Mouse (Mus musculus) fat pad, adult 2 months (tissue): Measurements from ENCODE around the gene Smg5.
"Not testable (repeated sequence)": the region's sequence is repeated elsewhere in the genome, so short reads cannot be mapped to it uniquely, and the experiment has no call there.

Experiments used
- DNase-seq: peaks from one replicate; pipeline ENCODE4 v3.0.0-alpha.2; 2011; ENCODE audit warnings: low read depth, low spot score; ENCODE audit errors: extremely low read depth

Smg5 gene

DNA sequence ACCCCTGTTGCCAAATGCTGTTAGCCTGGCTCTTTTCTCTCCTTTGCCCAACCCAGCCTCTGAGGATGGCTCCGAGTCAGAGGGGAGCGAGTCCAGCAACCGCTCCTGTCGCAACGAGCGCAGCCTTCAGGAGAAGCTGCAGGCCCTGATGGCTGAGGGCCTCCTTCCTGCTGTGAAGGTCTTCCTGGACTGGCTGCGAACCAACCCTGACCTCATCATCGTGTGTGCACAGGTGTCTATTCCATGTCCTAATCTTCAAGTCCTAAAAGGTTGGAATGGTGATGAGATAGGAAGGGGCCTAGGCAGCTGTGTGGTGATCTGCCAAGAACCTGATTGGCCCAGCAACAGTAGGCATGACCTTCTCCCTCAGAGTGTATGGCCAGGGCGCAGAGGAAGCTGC is 16.8 kb downstream of the Smg5 start:
- no peak for DNase-seq

DNA sequence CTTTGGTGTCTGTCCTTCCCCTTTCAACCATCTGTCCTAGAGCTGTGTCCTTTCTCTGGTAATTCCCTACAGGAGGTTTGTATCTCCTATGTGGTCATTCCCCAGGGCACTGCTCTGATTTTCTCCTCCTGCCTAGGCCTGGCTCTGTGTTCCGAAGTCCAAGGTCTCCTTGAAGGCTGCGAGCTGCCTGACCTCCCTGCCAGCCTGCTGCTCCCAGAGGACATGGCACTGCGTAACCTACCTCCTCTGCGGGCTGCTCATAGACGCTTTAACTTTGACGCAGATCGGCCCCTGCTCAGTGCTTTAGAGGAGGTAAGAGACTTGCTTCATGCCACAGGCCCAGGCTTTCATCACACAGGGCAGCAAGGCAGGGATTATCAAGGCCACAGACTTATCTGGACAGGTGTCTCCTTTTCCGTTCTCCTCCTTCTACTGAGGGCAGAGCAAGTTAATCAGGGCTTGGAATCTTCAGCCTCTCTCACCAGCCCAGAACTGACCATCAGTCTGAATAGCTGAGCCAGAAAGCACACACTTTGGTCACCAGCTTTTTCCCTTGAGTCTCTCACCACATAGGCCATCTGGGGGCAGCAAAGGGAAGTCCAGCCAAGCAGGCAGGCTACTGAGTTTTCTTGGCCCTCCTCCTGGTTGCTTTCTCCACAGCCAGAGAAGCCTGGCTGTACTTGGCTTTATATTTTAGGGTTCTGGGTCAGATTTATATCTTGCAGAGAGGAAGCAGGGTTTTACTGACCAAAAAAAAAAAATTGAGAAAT is 18.5 kb downstream of the Smg5 start:
- no peak for DNase-seq

DNA sequence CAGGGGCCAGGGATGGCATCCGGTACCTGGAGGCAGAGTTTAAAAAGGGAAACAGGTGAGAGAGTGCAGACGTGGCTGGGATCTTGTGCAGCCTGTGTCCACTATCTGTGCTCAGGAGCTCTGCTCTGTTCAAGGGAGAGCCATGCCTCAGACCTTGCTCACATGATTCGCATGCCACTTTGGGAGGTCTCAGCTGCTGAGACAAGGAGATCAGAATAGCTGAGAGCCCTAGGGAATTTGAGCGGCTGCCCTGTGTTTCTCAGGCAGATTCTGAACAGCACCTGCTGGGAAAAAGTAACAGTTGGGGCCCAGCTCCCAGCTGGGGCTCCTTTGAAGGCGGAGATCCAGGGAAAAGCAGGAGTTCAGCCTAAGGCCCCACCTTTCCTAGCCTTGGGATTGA is 23.5 kb downstream of the Smg5 start:
- no peak for DNase-seq

DNA sequence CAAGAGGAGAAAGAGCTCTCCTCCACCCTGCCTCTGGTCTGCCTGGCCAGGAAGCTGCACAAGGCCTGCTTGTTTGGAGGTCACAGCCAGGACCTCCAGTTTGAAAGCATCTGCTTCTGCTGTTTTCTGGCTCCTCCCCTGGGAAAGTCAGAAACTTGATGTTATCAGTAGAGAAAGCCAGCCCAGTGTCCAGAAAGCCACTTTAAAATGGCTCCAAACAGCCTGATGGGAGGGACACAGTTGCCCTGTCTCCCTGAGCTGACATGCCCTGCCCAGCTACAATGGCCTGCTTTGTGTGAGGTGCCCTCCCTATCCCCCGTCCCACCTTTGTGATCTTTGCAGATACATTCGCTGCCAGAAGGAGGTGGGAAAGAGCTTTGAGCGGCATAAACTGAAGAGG is 23.9 kb downstream of the Smg5 start:
- no peak for DNase-seq

DNA sequence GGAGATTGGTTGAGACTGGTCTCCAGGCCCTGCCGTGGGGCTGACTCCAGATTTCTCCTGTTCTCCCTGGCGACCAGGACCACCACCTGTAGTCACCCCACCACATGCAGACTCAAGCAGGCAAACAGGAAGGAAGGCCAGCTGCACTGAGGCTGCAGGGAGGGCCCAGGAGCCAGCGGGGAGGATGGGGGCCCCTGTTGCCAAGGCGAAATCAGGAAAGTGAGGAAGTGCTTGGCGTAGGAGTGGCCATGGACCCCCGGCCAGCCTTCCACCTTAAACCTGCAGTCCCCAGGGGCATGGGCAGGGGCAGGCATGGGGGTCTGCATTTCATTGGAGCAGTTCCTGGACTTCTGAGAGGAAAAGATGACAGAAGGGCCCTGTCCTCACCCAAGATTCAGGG is 25.0 kb downstream of the Smg5 start:
- DNase-seq: no peak

DNA sequence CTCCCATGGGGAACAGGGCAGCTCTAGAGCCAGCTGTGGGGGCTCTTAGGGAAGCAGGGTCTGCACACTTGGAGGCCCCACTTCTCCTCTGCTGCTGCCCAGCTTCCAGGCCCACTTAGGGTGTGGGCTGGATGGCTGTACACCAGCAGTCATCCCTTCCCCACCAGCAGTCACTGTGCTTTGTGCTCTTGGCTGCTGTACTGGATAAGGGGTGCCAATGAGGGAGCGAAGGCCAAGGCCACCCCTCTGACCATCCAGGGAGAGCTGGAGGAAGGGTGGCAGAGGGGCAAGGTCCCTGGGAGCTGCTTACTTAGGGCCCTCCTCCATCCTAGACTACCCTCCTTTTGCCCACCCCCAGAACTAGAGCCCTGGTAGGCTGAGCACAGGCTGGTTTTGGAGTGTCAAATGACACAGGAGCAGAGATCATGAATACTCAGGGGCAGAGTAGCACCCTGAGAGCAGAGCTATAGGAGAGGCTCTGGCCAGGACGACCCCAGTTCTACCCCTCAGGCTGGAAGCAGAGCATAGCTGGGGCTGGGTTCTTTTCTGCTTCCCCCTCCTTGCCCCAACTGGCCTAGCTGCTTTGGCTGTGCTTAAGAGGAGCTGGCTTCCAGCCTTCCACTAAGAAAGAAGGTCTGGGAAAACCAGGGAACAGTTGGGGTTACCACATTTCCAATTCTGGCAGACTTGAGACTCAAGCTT is 25.7 kb downstream of the Smg5 start:
- DNase-seq: no peak

DNA sequence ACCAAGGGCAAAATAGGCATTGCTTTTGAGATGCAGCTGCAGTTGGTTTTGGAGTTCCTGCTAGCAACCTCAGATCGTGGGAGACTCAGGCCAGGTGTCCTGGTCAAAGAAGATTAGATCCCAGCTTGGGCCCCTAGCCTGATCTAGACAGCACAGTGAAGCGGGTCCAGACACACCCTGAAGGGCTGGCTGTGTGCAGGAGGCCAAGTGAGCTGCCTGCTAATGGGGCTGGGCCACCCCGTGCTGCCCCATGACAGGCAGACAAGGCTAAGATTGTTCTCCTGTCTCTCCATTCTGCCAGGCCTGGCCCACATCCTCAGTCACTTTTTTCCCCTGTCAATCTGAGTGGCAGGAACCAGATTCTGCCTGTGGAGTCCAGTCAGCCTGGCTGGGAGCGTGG is 27.6 kb downstream of the Smg5 start:
- no peak for DNase-seq

DNA sequence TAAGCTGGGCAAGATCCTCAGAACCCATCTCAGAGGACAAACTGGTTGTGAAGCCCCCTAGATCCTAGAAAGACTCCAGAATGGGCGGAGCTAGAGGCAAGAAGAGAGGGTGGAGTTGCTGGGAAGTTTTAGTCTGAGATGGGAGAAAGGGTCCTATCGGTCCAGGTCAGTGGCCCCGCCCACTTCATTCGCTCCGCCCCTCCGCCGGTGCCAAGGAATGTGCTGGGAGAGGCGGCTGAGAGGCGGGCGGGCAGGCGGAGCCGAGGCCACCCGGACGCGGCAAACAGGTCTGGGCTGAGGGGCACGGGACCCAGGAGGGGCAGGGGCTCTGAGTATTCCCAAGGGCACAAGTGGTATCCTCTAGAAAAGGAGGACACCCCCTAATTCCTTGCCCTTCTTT is 28.3 kb downstream of the Smg5 start, which contains the start of gene Paqr6:
Gene Paqr6 (plus strand): TSS at position 248 of the 400 bp plus-strand sequence.
- DNase-seq: no peak

DNA sequence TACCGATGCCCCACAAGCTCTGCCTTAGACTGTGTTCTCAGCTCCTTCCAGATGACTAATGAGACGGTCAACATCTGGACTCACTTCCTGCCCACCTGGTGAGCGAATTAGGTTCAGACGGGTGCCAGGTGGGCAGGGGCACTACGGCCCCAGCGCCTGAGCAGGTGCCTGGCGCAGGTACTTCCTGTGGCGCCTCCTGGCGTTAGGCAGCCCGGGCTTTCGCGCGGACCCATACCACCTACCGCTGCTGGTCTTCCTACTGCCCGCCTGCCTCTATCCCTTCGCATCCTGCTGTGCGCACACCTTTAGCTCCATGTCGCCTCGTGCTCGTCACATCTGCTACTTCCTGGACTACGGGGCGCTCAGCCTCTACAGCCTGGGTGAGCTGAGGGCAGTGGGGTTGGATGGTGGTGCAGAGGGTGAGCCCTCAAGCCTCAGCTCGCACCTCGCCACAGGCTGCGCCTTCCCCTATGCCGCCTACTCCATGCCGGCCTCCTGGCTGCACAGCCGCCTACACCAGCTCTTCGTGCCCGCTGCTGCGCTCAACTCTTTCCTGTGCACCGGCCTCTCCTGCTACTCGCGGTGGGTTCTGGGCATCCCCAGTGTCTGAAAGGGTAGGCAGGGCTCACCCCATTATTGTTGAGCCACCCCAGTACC is 29.8 kb downstream of the Smg5 start:
- no peak for DNase-seq

DNA sequence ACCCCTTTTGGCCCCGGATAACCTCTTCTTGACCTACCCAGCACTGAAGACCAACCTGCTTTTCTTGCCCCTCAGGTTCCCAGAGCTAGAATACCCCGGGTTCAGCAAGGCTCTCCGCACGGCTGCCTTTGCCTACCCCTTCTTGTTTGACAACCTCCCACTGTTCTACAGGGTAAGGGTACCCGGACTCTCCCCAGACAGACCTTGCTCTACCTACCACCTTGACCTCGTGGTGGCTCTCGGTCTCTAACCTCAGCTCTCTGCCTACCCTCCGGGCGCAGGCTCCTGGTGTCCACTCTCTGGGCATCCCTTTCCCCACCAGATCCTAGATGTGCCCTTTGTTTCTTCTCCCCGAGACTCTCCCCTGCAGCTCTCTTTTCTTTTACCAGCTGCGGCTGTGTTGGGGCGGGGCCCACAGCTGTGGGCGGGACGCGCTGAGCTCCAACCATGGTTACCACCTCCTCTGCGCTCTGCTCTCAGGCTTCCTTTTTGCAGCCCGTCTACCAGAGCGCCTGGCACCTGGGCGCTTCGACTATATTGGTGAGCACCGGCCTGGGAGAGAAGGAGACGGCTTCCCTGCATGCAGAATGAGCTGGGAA is 30.9 kb downstream of the Smg5 start:
- not testable (repeated sequence) for DNase-seq

DNA sequence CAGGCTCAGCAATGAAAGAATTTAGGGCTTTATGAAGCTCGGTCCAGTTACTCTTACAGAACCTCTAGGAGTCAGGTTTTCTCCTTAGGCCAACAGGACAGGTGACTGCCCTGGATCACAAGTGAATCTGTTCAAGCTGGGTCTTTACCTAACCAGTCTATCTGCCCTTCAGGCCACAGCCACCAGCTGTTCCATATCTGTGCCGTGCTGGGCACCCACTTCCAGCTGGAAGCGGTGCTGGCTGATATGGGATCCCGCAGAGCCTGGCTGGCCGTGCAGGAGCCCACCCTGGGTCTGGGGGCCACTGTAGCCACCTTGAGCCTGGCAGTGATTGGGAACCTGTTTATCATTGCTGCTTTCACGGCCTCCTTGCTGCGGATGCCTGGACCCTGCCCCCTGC is 31.5 kb downstream of the Smg5 start:
- not testable (repeated sequence) for DNase-seq

DNA sequence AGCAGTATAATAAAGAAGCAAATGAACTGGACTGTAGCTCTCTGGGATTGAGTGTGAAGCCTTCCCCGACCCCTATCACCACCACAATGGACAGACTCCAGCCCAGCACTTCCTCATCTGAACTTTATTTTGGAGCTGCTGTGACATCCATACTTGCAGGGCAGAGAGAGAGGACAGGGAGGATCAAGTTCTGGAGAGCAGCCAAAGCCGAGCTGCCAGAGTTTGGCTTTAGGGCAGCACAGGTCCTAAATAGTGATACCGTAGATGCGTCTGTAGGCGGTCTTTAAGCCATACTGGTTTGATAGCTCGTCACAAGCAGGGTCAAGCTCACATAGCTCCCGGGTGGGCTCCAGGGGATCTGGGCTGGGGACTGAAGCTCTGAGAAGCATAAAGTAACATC is 32.5 kb downstream of the Smg5 start:
- DNase-seq: not testable (repeated sequence)

DNA sequence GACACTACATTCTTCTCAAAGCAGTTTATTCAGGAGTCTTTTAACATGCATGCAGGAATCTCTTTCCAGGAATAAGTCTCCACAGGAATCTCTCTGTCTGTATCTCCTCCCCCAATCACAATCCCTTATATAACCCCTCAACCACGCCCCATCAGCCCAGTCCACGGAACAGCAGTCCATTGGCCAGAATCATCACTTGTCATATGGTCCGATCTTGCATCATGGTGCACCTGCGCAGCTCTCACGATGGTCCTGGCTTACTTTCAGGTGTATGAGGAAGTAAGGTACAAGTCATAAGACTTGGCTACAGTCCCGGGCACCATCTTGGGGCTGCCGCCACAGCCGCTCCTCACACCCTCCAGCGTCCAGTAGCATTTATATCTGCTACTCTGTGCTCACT is 36.6 kb downstream of the Smg5 start, which contains the start of gene Bglap3:
Gene Bglap3 (minus strand): TSS at position 101 of the 400 bp plus-strand sequence.
- DNase-seq: not testable (repeated sequence)

DNA sequence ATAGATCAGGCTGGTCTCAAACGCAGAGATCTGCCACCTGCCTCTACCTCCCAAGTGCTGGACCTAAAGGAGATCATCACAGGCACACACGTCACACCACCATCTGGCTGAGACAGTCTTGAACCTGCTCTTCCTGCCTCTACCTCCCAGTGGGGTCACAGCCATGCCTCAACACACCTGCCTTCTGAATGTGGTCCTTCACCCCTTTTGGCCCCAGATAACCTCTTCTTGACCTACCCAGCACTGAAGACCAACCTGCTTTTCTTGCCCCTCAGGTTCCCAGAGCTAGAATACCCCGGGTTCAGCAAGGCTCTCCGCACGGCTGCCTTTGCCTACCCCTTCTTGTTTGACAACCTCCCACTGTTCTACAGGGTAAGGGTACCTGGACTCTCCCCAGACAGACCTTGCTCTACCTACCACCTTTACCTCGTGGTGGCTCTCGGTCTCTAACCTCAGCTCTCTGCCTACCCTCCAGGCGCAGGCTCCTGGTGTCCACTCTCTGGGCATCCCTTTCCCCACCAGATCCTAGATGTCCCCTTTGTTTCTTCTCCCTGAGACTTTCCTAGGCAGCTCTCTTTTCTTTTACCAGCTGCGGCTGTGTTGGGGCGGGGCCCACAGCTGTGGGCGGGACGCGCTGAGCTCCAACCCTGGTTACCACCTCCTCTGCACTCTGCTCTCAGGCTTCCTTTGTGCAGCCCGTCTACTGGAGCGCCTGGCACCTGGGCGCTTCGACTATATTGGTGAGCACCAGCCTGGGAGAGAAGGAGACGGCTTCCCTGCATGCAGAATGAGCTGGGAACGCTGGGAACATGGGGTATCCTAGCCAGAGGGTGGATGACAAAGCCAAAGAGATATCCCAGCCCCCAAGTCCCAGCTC is 39.9 kb downstream of the Smg5 start:
- not testable (repeated sequence) for DNase-seq

DNA sequence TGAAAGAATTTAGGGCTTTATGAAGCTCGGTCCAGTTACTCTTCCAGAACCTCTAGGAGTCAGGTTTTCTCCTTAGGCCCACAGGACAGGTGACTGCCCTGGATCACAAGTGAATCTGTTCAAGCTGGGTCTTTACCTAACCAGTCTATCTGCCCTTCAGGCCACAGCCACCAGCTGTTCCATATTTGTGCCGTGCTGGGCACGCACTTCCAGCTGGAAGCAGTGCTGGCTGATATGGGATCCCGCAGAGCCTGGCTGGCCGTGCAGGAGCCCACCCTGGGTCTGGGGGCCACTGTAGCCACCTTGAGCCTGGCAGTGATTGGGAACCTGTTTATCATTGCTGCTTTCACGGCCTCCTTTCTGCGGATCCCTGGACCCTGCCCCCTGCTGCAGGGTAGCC is 40.6 kb downstream of the Smg5 start:
- DNase-seq: not testable (repeated sequence)

DNA sequence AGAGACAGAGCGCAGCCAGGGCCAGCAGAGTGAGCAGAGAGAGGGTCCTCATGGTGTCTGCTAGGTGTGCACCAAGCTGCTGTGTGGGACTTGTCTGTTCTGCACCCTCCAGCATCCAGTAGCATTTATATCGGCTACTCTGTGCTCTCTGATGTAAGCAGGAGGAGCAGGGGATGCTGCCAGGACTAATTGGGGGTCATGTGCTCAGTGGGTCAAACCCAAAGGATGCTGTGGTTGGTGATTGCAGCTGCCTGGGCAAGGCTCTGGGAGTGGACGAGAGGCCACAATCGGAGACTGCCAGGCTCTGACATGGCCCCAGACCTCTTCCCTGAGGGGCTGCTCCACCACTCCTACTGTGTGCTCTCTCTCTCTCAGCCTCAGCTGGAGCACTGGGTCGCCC is 42.5 kb downstream of the Smg5 start, which contains the start of gene Bglap2:
Gene Bglap2 (minus strand): TSS at position 101 of the 400 bp plus-strand sequence.
- DNase-seq: not testable (repeated sequence)

DNA sequence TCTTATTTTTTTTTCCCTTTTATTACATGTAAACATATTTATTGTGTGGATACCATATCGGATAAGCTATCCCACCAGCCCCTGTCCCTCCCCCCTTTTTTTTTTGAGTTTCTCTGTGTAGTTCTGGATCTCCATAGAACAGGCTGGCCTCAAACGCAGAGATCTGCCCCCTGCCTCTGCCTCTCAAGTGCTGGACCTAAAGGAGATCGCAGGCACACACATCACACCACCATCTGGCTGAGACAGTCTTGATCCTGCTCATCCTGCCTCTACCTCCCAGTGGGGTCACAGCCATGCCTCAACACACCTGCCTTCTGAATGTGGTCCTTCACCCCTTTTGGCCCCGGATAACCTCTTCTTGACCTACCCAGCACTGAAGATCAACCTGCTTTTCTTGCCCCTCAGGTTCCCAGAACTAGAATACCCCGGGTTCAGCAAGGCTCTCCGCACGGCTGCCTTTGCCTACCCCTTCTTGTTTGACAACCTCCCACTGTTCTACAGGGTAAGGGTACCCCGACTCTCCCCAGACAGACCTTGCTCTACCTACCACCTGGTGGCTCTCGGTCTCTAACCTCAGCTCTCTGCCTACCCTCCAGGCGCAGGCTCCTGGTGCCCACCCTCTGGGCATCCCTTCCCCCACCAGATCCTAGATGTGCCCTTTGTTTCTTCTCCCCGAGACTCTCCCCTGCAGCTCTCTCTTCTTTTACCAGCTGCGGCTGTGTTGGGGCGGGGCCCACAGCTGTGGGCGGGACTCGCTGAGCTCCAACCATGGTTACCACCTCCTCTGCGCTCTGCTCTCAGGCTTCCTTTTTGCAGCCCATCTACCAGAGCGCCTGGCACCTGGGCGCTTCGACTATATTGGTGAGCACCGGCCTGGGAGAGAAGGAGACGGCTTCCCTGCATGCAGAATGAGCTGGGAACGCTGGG is 45.6 kb downstream of the Smg5 start:
- not testable (repeated sequence) for DNase-seq

DNA sequence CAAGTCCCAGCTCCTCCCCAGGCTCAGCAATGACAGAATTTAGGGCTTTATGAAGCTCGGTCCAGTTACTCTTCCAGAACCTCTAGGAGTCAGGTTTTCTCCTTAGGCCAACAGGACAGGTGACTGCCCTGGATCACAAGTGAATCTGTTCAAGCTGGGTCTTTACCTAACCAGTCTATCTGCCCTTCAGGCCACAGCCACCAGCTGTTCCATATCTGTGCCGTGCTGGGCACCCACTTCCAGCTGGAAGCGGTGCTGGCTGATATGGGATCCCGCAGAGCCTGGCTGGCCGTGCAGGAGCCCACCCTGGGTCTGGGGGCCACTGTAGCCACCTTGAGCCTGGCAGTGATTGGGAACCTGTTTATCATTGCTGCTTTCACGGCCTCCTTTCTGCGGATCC is 46.3 kb downstream of the Smg5 start:
- DNase-seq: not testable (repeated sequence)

DNA sequence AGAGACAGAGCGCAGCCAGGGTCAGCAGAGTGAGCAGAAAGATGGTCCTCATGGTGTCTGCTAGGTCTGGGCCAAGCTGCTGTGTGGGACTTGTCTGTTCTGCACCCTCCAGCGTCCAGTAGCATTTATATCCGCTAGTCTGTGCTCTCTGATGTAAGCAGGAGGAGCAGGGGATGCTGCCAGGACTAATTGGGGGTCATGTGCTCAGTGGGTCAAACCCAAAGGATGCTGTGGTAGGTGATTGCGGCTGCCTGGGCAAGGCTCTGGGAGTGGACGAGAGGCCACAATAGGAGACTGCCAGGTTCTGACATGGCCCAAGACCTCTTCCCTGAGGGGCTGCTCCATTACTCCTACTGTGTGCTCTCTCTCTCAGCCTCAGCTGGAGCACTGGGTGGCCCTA is 48.3 kb downstream of the Smg5 start, which contains the start of gene Bglap:
Gene Bglap (minus strand): TSS at position 101 of the 400 bp plus-strand sequence.
- DNase-seq: no peak
